Mouse (Mus musculus): ENCODE results near the gene Dkk2. TPM values are rescaled to one million over a fixed set of nuclear protein-coding genes. Genes with fewer than 3 reads are reported as not detected.

Dkk2 gene
- polyA plus RNA-seq, 1 experiment from 2014 or later = 0.77 TPM

- DNase-seq (ENCODE audit: low spot score) = no peak
Measured at GRCm38 (mm10) chr3:132122581-132122980, 37.5 kb downstream of the Dkk2 start.

- no peak for DNase-seq (ENCODE audit: low spot score)
Measured at GRCm38 (mm10) chr3:132125227-132125740, 40.2 kb downstream of the Dkk2 start.

GRCm38 (mm10) chr3:132129730-132130274 lies 44.7 kb downstream of the Dkk2 start:
- no peak for DNase-seq (ENCODE audit: low spot score)

GRCm38 (mm10) chr3:132130781-132131180 lies 45.7 kb downstream of the Dkk2 start:
- DNase-seq (ENCODE audit: low spot score) = no peak

- no peak for DNase-seq (ENCODE audit: low spot score)
Measured at GRCm38 (mm10) chr3:132131939-132132338, 46.8 kb downstream of the Dkk2 start.

- DNase-seq (ENCODE audit: low spot score) = no peak
Measured at GRCm38 (mm10) chr3:132134502-132134901, 49.4 kb downstream of the Dkk2 start.

- no peak for DNase-seq (ENCODE audit: low spot score)
Measured at GRCm38 (mm10) chr3:132137802-132138378, 52.8 kb downstream of the Dkk2 start.

- DNase-seq (ENCODE audit: low spot score) = no peak
Measured at GRCm38 (mm10) chr3:132141031-132141430, 55.9 kb downstream of the Dkk2 start.

- no peak for DNase-seq (ENCODE audit: low spot score)
Measured at GRCm38 (mm10) chr3:132149446-132150025, 64.4 kb downstream of the Dkk2 start.

- no peak for DNase-seq (ENCODE audit: low spot score)
Measured at GRCm38 (mm10) chr3:132158817-132159216, 73.7 kb downstream of the Dkk2 start.

- DNase-seq (ENCODE audit: low spot score) = no peak
Measured at GRCm38 (mm10) chr3:132168911-132169310, 83.8 kb downstream of the Dkk2 start.

- DNase-seq (ENCODE audit: low spot score) = no peak
Measured at GRCm38 (mm10) chr3:132186888-132187552, 101.9 kb downstream of the Dkk2 start.

- no peak for DNase-seq (ENCODE audit: low spot score)
Measured at GRCm38 (mm10) chr3:132201950-132202349, 116.9 kb downstream of the Dkk2 start.

GRCm38 (mm10) chr3:132202665-132203064 lies 117.6 kb downstream of the Dkk2 start:
- no peak for DNase-seq (ENCODE audit: low spot score)

- no peak for DNase-seq (ENCODE audit: low spot score)
Measured at GRCm38 (mm10) chr3:132207469-132207868, 122.4 kb downstream of the Dkk2 start.

GRCm38 (mm10) chr3:132211260-132211659 lies 126.2 kb downstream of the Dkk2 start:
- no peak for DNase-seq (ENCODE audit: low spot score)

GRCm38 (mm10) chr3:132219977-132220487 lies 134.9 kb downstream of the Dkk2 start:
- DNase-seq (ENCODE audit: low spot score) = no peak

- DNase-seq (ENCODE audit: low spot score) = no peak
Measured at GRCm38 (mm10) chr3:132227622-132228021, 142.5 kb downstream of the Dkk2 start.

Measured in thymus, postnatal 0 days (tissue).